18 mouse cellular contexts compared by ENCODE assay signal in genomic region chr5:84413026-84413425, GRCm38 (mm10). TPM values are rescaled to one million over a fixed set of nuclear protein-coding genes. Genes with fewer than 3 reads are reported as not detected.
DNase-seq lines count a peak whose midpoint lies in the region; ATAC-seq lines count a peak whose summit lies in the region.
"Had no signal": no experiment of that assay in that cellular context is flagged by ENCODE, and none has a peak within 500 bp of the region (broad histone marks: within the 10 kb centered on the region; RNA-seq: fewer than 3 reads in every experiment).

No protein-coding gene starts in this region.

- H3K27ac ChIP-seq in forebrain, embryonic 13.5 days: no peak overlapping the region
- no peak overlapping the region for H3K27ac ChIP-seq in forebrain, embryonic 10.5 days
- no peak overlapping the region for H3K27ac ChIP-seq in forebrain, embryonic 14.5 days (ENCODE audit: low read depth, low read length)
- no peak overlapping the region for H3K27ac ChIP-seq in midbrain, embryonic 11.5 days (ENCODE audit: low read depth, low read length)
- H3K27ac ChIP-seq in neural tube, embryonic 15.5 days (replicated peaks): no peak overlapping the region
- H3K27ac ChIP-seq: embryonic facial prominence, embryonic 15.5 days; limb, embryonic 13.5 days had no signal

- no peak for DNase-seq in forebrain, embryonic 10.5 days (ENCODE audit: extremely low spot score, low spot score)
- DNase-seq in forebrain, embryonic 14.5 days (ENCODE audit: low spot score): peak; percentile 67
- no peak for DNase-seq in midbrain, embryonic 11.5 days (ENCODE audit: low spot score, missing footprints)
- no peak for DNase-seq in yolk sac, embryonic 10.5 days (ENCODE audit: low spot score)
- no peak for DNase-seq in adrenal gland, adult (ENCODE audit: inconsistent age in 2 of 2, low spot score in 1 of 2)
- no peak for DNase-seq in heart, postnatal 25 days (ENCODE audit: low spot score)
- DNase-seq: adrenal gland, adult 2 months; cerebellum, postnatal 10 days; heart, adult 18-20 months; kidney, postnatal 25 days; thymus, postnatal 14 days had no signal

- no peak for ATAC-seq in forebrain, embryonic 13.5 days
- ATAC-seq in forebrain, embryonic 14.5 days: no peak
- no peak for ATAC-seq in midbrain, embryonic 11.5 days (ENCODE audit: low FRiP score)
- ATAC-seq in neural tube, embryonic 15.5 days (ENCODE audit: low FRiP score): no peak
- ATAC-seq: intestine, embryonic 16.5 days had no signal

- H3K36me3 ChIP-seq in forebrain, embryonic 13.5 days (ENCODE audit: poor library complexity, severe bottlenecking): no peaks in the 10 kb centered on the region
- H3K36me3 ChIP-seq in forebrain, embryonic 10.5 days (replicated peaks): no peaks in the 10 kb centered on the region
- H3K36me3 ChIP-seq in forebrain, embryonic 14.5 days (ENCODE audit: control insufficient read depth, insufficient read depth, low read length): no peaks in the 10 kb centered on the region
- no peaks in the 10 kb centered on the region for H3K36me3 ChIP-seq in midbrain, embryonic 11.5 days (ENCODE audit: control insufficient read depth, insufficient read depth, low read length)
- no peaks in the 10 kb centered on the region for H3K36me3 ChIP-seq in neural tube, embryonic 15.5 days
- H3K36me3 ChIP-seq: embryonic facial prominence, embryonic 15.5 days; limb, embryonic 13.5 days had no signal

- H3K27me3 ChIP-seq in forebrain, embryonic 13.5 days: no peaks in the 10 kb centered on the region
- peaks cover 48% of the 10 kb centered on the region for H3K27me3 ChIP-seq in forebrain, embryonic 10.5 days (ENCODE audit: poor library complexity, severe bottlenecking)
- no peaks in the 10 kb centered on the region for H3K27me3 ChIP-seq in forebrain, embryonic 14.5 days (replicated peaks; ENCODE audit: control insufficient read depth, insufficient read depth, low read length)
- peaks cover 5% of the 10 kb centered on the region; the same call in 1 of the 2 replicates for H3K27me3 ChIP-seq in midbrain, embryonic 11.5 days (ENCODE audit: control insufficient read depth, insufficient read depth, low read length)
- peaks cover 10% of the 10 kb centered on the region; the same call in 1 of the 2 replicates for H3K27me3 ChIP-seq in neural tube, embryonic 15.5 days (replicated peaks)

- H3K4me3 ChIP-seq in forebrain, embryonic 13.5 days: peak overlapping the region; percentile 28
- no peak overlapping the region for H3K4me3 ChIP-seq in forebrain, embryonic 10.5 days
- peak overlapping the region; percentile 12 for H3K4me3 ChIP-seq in forebrain, embryonic 14.5 days (ENCODE audit: low read depth, low read length)
- H3K4me3 ChIP-seq in midbrain, embryonic 11.5 days (ENCODE audit: low read depth, low read length): no peak overlapping the region
- H3K4me3 ChIP-seq in neural tube, embryonic 15.5 days (replicated peaks): peak overlapping the region; percentile 16
- H3K4me3 ChIP-seq: embryonic facial prominence, embryonic 15.5 days; limb, embryonic 13.5 days had no signal

- H3K9ac ChIP-seq in forebrain, embryonic 13.5 days: no peak overlapping the region; the same call in 1 of the 2 replicates
- 0 out of 2 replicates have a peak overlapping the region, but pooled peaks have one; percentile 29 for H3K9ac ChIP-seq in forebrain, embryonic 14.5 days (ENCODE audit: low read length)
- no peak overlapping the region for H3K9ac ChIP-seq in midbrain, embryonic 11.5 days (ENCODE audit: low read length)
- no peak overlapping the region for H3K9ac ChIP-seq in neural tube, embryonic 15.5 days (replicated peaks)
- H3K9ac ChIP-seq: embryonic facial prominence, embryonic 15.5 days; limb, embryonic 13.5 days had no signal

- intact Hi-C loops in heart, postnatal 25 days (cut with DNase I): no loop called here

- H3K4me1 ChIP-seq in forebrain, embryonic 13.5 days: peaks cover 34% of the 10 kb centered on the region
- H3K4me1 ChIP-seq in forebrain, embryonic 10.5 days: peaks cover 40% of the 10 kb centered on the region
- peaks cover 21% of the 10 kb centered on the region for H3K4me1 ChIP-seq in forebrain, embryonic 14.5 days (ENCODE audit: control insufficient read depth, insufficient read depth, low read length)
- H3K4me1 ChIP-seq in midbrain, embryonic 11.5 days (ENCODE audit: control insufficient read depth, insufficient read depth, low read length): 0 out of 2 replicates have a peak, but pooled peaks cover 3% of the 10 kb centered on the region
- peaks cover 25% of the 10 kb centered on the region for H3K4me1 ChIP-seq in neural tube, embryonic 15.5 days

- WGBS in forebrain, embryonic 13.5 days: 0% methylated on average over 1 of the region's 1 CpGs
- 17% methylated on average over 1 of the region's 1 CpGs for WGBS in forebrain, embryonic 10.5 days
- 0% methylated on average over 1 of the region's 1 CpGs for WGBS in forebrain, embryonic 14.5 days
- 28% methylated on average over 1 of the region's 1 CpGs for WGBS in midbrain, embryonic 11.5 days
- 0% methylated on average over 1 of the region's 1 CpGs for WGBS in neural tube, embryonic 15.5 days

- H3K4me2 ChIP-seq in forebrain, embryonic 13.5 days: peak overlapping the region; percentile 54
- peak overlapping the region; percentile 52 for H3K4me2 ChIP-seq in forebrain, embryonic 14.5 days (ENCODE audit: low read length)
- peak overlapping the region; percentile 21 for H3K4me2 ChIP-seq in midbrain, embryonic 11.5 days
- peak overlapping the region; percentile 41 for H3K4me2 ChIP-seq in neural tube, embryonic 15.5 days
- H3K4me2 ChIP-seq: embryonic facial prominence, embryonic 15.5 days; limb, embryonic 13.5 days had no signal

- no peaks in the 10 kb centered on the region for H3K9me3 ChIP-seq in forebrain, embryonic 13.5 days (replicated peaks)
- H3K9me3 ChIP-seq in forebrain, embryonic 10.5 days: no peaks in the 10 kb centered on the region
- no peaks in the 10 kb centered on the region for H3K9me3 ChIP-seq in forebrain, embryonic 14.5 days (replicated peaks; ENCODE audit: control insufficient read depth, low read length)
- no peaks in the 10 kb centered on the region for H3K9me3 ChIP-seq in midbrain, embryonic 11.5 days (ENCODE audit: control insufficient read depth, low read length)
- H3K9me3 ChIP-seq in neural tube, embryonic 15.5 days (replicated peaks): no peaks in the 10 kb centered on the region
- H3K9me3 ChIP-seq: embryonic facial prominence, embryonic 15.5 days; limb, embryonic 13.5 days had no signal

RNA-seq across cellular contexts. Expression of gene Epha5, which starts 4.2 kb away (rescaled TPM):
- polyA plus RNA-seq in forebrain, embryonic 13.5 days (2015; fragmentation: Nextera tagmentation; extraction: Ambion mirVana): 117 and 136 TPM in 2 replicates
- 4.1 and 4.4 TPM in 2 replicates for polyA plus RNA-seq in forebrain, embryonic 10.5 days (2016; fragmentation: Nextera tagmentation; extraction: Ambion mirVana)
- polyA plus RNA-seq in forebrain, embryonic 14.5 days (2014; fragmentation: Nextera tagmentation; extraction: Ambion mirVana): 68.7 and 93.0 TPM in 2 replicates
- 26.7 and 27.5 TPM in 2 replicates for polyA plus RNA-seq in midbrain, embryonic 11.5 days (2014; fragmentation: Nextera tagmentation; extraction: Ambion mirVana)
- polyA plus RNA-seq in neural tube, embryonic 15.5 days (2015; fragmentation: Nextera tagmentation; extraction: Ambion mirVana): 49.2 and 58.8 TPM in 2 replicates
- total RNA-seq in heart, postnatal 25 days (2021): not detected
- total RNA-seq: monocyte, adult 5-6 weeks had no signal
- polyA plus RNA-seq: liver, embryonic 16.5 days had no signal

Comparison
In these comparisons a context has a peak if more than half of its experiments do, and no peak if none do; other contexts are left out.
1. H3K4me3 ChIP-seq: peak in forebrain, embryonic 13.5 days (single experiment), forebrain, embryonic 14.5 days (single experiment) and neural tube, embryonic 15.5 days (single experiment); none in forebrain, embryonic 10.5 days (single experiment) and midbrain, embryonic 11.5 days (single experiment).
2. Peak in every context shown above with its lines, with median percentiles within 50 percentile points of each other: H3K4me2 ChIP-seq.